Mouse (Mus musculus) small intestine, adult 2 months (tissue): ENCODE data around the gene Vmn1r189. TPM values are rescaled to one million over a fixed set of nuclear protein-coding genes. Genes with fewer than 3 reads are reported as not detected.

Experiments
- H3K27ac ChIP-seq: fragments of 200-500 bp; 2 replicates; pipeline ENCODE4 v1.5.1; 2012; ENCODE audit warnings: low read depth, low read length, control low read depth, inconsistent platforms; ENCODE audit not compliant: insufficient read depth
- H3K27me3 ChIP-seq: fragments of 200-500 bp; 2 replicates; pipeline ENCODE4 v1.6.1; 2012; ENCODE audit warnings: mild to moderate bottlenecking, moderate library complexity, low read length, inconsistent platforms; ENCODE audit not compliant: control insufficient read depth, insufficient read depth
- H3K36me3 ChIP-seq: fragments of 200-500 bp; 2 replicates; pipeline ENCODE4 v1.6.1; 2012; ENCODE audit warnings: mild to moderate bottlenecking, low read length, control low read depth, inconsistent platforms; ENCODE audit not compliant: control insufficient read depth, insufficient read depth
- H3K4me1 ChIP-seq: fragments of 200-500 bp; 2 replicates; pipeline ENCODE4 v1.6.1; 2012; ENCODE audit warnings: low read length, inconsistent platforms, mixed read lengths; ENCODE audit not compliant: control insufficient read depth, insufficient read depth, insufficient read length
- H3K4me3 ChIP-seq: fragments of 200-500 bp; 2 replicates; pipeline ENCODE4 v1.5.1; 2012; ENCODE audit warnings: low read depth, mild to moderate bottlenecking, control low read depth, inconsistent platforms, low read length, moderate library complexity
- CTCF ChIP-seq: fragments of 200-500 bp; IDR thresholded peaks from 2 replicates; pipeline ENCODE4 v1.5.1; 2012; ENCODE audit warnings: low read depth, mild to moderate bottlenecking, control low read depth, inconsistent platforms, low read length, moderate library complexity, mixed read lengths; ENCODE audit not compliant: insufficient replicate concordance, insufficient read length; ENCODE audit errors: extremely low read depth
- POLR2A ChIP-seq: fragments of 200-500 bp; IDR thresholded peaks from 2 replicates; pipeline ENCODE4 v1.6.1; 2012; ENCODE audit warnings: low read depth, mild to moderate bottlenecking, control low read depth, inconsistent platforms, low read length, moderate library complexity
- WGBS: fragments of 180-500 bp; shearing (Covaris S2); methylation state at CpG from one replicate; pipeline ENCODE4 v1.1.7; 2018; 5-methylcytosine and 5-hydroxymethylcytosine counted together
- polyA plus RNA-seq: library from polyadenylated mRNA; depleted of rRNA; stranded (reverse); fragments of >200 nt; gene quantifications from 2 replicates; pipeline ENCODE4 v1.2.3, GENCODE M21; 2012; rRNA removed

Vmn1r189 gene
- polyA plus RNA-seq, 1 experiment: not detected

- Histone ChIP-seq H3K4me3 (peak overlapping the region; percentile 54), H3K27ac (peak overlapping the region; percentile 30), H3K27me3 (no peaks in the 10 kb centered on the region), H3K36me3 (no peaks in the 10 kb centered on the region), H3K4me1 (peaks cover 2% of the 10 kb centered on the region; the same call in 1 of the 2 replicates)
- TF ChIP-seq POLR2A (no peak), CTCF (peak; percentile 69)
- WGBS: under 1% methylated on average over 52 of the region's 52 CpGs
Measured at GRCm38 (mm10) chr13:22050591-22051522, 54.8 kb downstream of the Vmn1r189 start.

Other genes starting within 250 kb of the Vmn1r189 start
- 0.13 and 0.23 TPM in 2 replicates for gene Zfp184, start 160.7 kb downstream of the Vmn1r189 start, polyA plus RNA-seq
- gene Pom121l2, start 124.6 kb downstream of the Vmn1r189 start, polyA plus RNA-seq: not detected in 2 replicates
- 1.2 and 2.0 TPM in 2 replicates for gene Prss16, start 96.1 kb downstream of the Vmn1r189 start, polyA plus RNA-seq
- gene Hist1h2ah, start 70.3 kb downstream of the Vmn1r189 start, polyA plus RNA-seq: 106 and 238 TPM in 2 replicates
- gene Hist1h2bk, start 70.0 kb downstream of the Vmn1r189 start, polyA plus RNA-seq: 34.9 and 41.4 TPM in 2 replicates
- gene Hist1h4i, start 64.5 kb downstream of the Vmn1r189 start, polyA plus RNA-seq: 6.3 and 10.1 TPM in 2 replicates
- gene Hist1h2ag, start 62.9 kb downstream of the Vmn1r189 start, polyA plus RNA-seq: 22.6 and 24.8 TPM in 2 replicates
- gene Hist1h2bj, start 62.6 kb downstream of the Vmn1r189 start, polyA plus RNA-seq: 16.9 and 21.2 TPM in 2 replicates
- gene Vmn1r188, start 21.4 kb downstream of the Vmn1r189 start, polyA plus RNA-seq: not detected in 2 replicates
- not detected in 2 replicates for gene Vmn1r191, start 78.1 kb upstream of the Vmn1r189 start, polyA plus RNA-seq
- gene Vmn1r192, start 85.3 kb upstream of the Vmn1r189 start, polyA plus RNA-seq: not detected in 2 replicates
- not detected in 2 replicates for gene Vmn1r193, start 117.3 kb upstream of the Vmn1r189 start, polyA plus RNA-seq
- not detected in 2 replicates for gene Vmn1r194, start 138.4 kb upstream of the Vmn1r189 start, polyA plus RNA-seq
- gene Vmn1r195, start 164.7 kb upstream of the Vmn1r189 start, polyA plus RNA-seq: not detected in 2 replicates
- gene Vmn1r196, start 184.1 kb upstream of the Vmn1r189 start, polyA plus RNA-seq: not detected in 2 replicates
- not detected in 2 replicates for gene Vmn1r197, start 218.8 kb upstream of the Vmn1r189 start, polyA plus RNA-seq
- not detected in 2 replicates for gene Vmn1r198, start 244.5 kb upstream of the Vmn1r189 start, polyA plus RNA-seq